Mouse (Mus musculus): Measurements from ENCODE around the gene Platr17. TPM values are rescaled to one million over a fixed set of nuclear protein-coding genes. Genes with fewer than 3 reads are reported as not detected.

Gene Platr17
- total and polyA plus RNA-seq, 3 experiments, result not detected

GRCm38 (mm10) chr17:33917656-33918292, 12.8 kb downstream of the Platr17 start:
- Histone ChIP-seq H3K36me3 (ENCODE audit: control insufficient read depth, insufficient read depth, low read length) (peaks cover 3% of the 10 kb centered on the region; the same call in 1 of the 2 replicates), H3K4me3 (no peak overlapping the region), H3K27ac (no peak overlapping the region), H3K27me3 (ENCODE audit: control insufficient read depth, insufficient read depth, low read length) (no peaks in the 10 kb centered on the region), H3K4me1 (ENCODE audit: control insufficient read depth, insufficient read depth, low read length) (peaks cover 4% of the 10 kb centered on the region), H3K79me2 (replicated peaks; ENCODE audit: control insufficient read depth, insufficient read depth, low read length) (no peaks in the 10 kb centered on the region), H3K9ac (ENCODE audit: low read depth, low read length) (no peak overlapping the region)
- peak in 1 of 2 experiments; percentile 24 for DNase-seq
- TF ChIP-seq CTCF (IDR thresholded peaks at IDR 0.05) (no peak), POLR2A (IDR thresholded peaks at IDR 0.05; ENCODE audit: insufficient read depth, low read depth, low read length) (no peak), EP300 (IDR thresholded peaks at IDR 0.05; ENCODE audit: insufficient read depth, low read depth, low read length) (no peak)
- 82% methylated on average over 18 of the region's 18 CpGs for WGBS
- intact Hi-C loops (cut with DNase I), result no loop called here

- H3K4me1 ChIP-seq (ENCODE audit: control insufficient read depth, insufficient read depth, low read length), result peaks cover 4% of the 10 kb centered on the region
- peak overlapping the region; percentile 92 for H3K27ac ChIP-seq
- H3K36me3 ChIP-seq (ENCODE audit: control insufficient read depth, insufficient read depth, low read length), result peaks cover 3% of the 10 kb centered on the region; the same call in 1 of the 2 replicates
- no peaks in the 10 kb centered on the region for H3K79me2 ChIP-seq (replicated peaks; ENCODE audit: control insufficient read depth, insufficient read depth, low read length)
- intact Hi-C loops (cut with DNase I), result no loop called here
- H3K27me3 ChIP-seq (ENCODE audit: control insufficient read depth, insufficient read depth, low read length), result no peaks in the 10 kb centered on the region
- 0 out of 2 replicates have a peak overlapping the region, but pooled peaks have one; percentile 85 for H3K9ac ChIP-seq (ENCODE audit: low read depth, low read length)
- DNase-seq, result peak; percentile 66 to 68
- 0 out of 2 replicates have a peak, but pooled peaks have one; percentile 29 for TF ChIP-seq EP300 (IDR thresholded peaks at IDR 0.05; ENCODE audit: insufficient read depth, low read depth, low read length)
- no peak for TF ChIP-seq POLR2A (IDR thresholded peaks at IDR 0.05; ENCODE audit: insufficient read depth, low read depth, low read length)
- 54% methylated on average over 37 of the region's 37 CpGs for WGBS
- peak overlapping the region; percentile 75 for H3K4me3 ChIP-seq
Measured at GRCm38 (mm10) chr17:33918293-33919203, 13.6 kb downstream of the Platr17 start.

GRCm38 (mm10) chr17:33919351-33920281, 14.7 kb downstream of the Platr17 start:
- Histone ChIP-seq H3K79me2 (replicated peaks; ENCODE audit: control insufficient read depth, insufficient read depth, low read length) (no peaks in the 10 kb centered on the region), H3K27me3 (ENCODE audit: control insufficient read depth, insufficient read depth, low read length) (no peaks in the 10 kb centered on the region), H3K9ac (ENCODE audit: low read depth, low read length) (peak overlapping the region; percentile 85), H3K36me3 (ENCODE audit: control insufficient read depth, insufficient read depth, low read length) (peaks cover 3% of the 10 kb centered on the region; the same call in 1 of the 2 replicates), H3K27ac (peak overlapping the region; percentile 92), H3K4me1 (ENCODE audit: control insufficient read depth, insufficient read depth, low read length) (peaks cover 4% of the 10 kb centered on the region), H3K4me3 (peak overlapping the region; percentile 75)
- peak; percentile 85 to 91 for DNase-seq
- intact Hi-C loops (cut with DNase I), result loop anchor here (1.0 to 10.0 kb wide), 3 partner anchors 10 to 675 kb away; partner anchors contain the start of genes Ager, Pbx2 and Rgl2
- TF ChIP-seq POLR2A (IDR thresholded peaks at IDR 0.05; ENCODE audit: insufficient read depth, low read depth, low read length) (peak; percentile 86), CTCF (IDR thresholded peaks at IDR 0.05) (peak; percentile 54), EP300 (IDR thresholded peaks at IDR 0.05; ENCODE audit: insufficient read depth, low read depth, low read length) (peak; percentile 80; the same call in 1 of the 2 replicates)
- WGBS, result under 1% methylated on average over 52 of the region's 52 CpGs

GRCm38 (mm10) chr17:33920282-33921097, 15.6 kb downstream of the Platr17 start:
- Histone ChIP-seq H3K27me3 (ENCODE audit: control insufficient read depth, insufficient read depth, low read length) (no peaks in the 10 kb centered on the region), H3K36me3 (ENCODE audit: control insufficient read depth, insufficient read depth, low read length) (no peaks in the 10 kb centered on the region), H3K79me2 (replicated peaks; ENCODE audit: control insufficient read depth, insufficient read depth, low read length) (peaks cover 1% of the 10 kb centered on the region; the same call in 1 of the 2 replicates), H3K4me1 (ENCODE audit: control insufficient read depth, insufficient read depth, low read length) (peaks cover 3% of the 10 kb centered on the region), H3K27ac (peak overlapping the region; percentile 92), H3K9ac (ENCODE audit: low read depth, low read length) (peak overlapping the region; percentile 85), H3K4me3 (peak overlapping the region; percentile 75)
- TF ChIP-seq POLR2A (IDR thresholded peaks at IDR 0.05; ENCODE audit: insufficient read depth, low read depth, low read length) (no peak), CTCF (IDR thresholded peaks at IDR 0.05) (peak; percentile 96), EP300 (IDR thresholded peaks at IDR 0.05; ENCODE audit: insufficient read depth, low read depth, low read length) (peak; percentile 70; the same call in 1 of the 2 replicates)
- DNase-seq, result peak; percentile 86 to 87
- under 1% methylated on average over 36 of the region's 36 CpGs for WGBS
- intact Hi-C loops (cut with DNase I), result loop anchor here (1.0 to 10.0 kb wide), 3 partner anchors 9 to 674 kb away; partner anchors contain the start of genes Ager, Pbx2 and Rgl2

All from heart, adult 2 months (tissue).